Mouse (Mus musculus) forebrain, embryonic 14.5 days (tissue): ENCODE results near the gene Olfr9. TPM values are rescaled to one million over a fixed set of nuclear protein-coding genes. Genes with fewer than 3 reads are reported as not detected.
"Not testable (repeated sequence)": the region's sequence is repeated elsewhere in the genome, so short reads cannot be mapped to it uniquely, and the experiment has no call there.

ENCODE experiments used
- ATAC-seq: fragments of 200-750 bp; cut with Nextera tagmentation; 2 replicates; pipeline ENCODE4 v1.8.0; 2017; ENCODE audit warnings: mild to moderate bottlenecking, moderate library complexity
- DNase-seq: peaks from one replicate; pipeline ENCODE4 v3.0.0-alpha.2; 2015; ENCODE audit warnings: low spot score
- H3K27ac ChIP-seq: fragments of 300-500 bp; sonication (generic); 2 replicates; pipeline ENCODE4 v1.5.1; 2014; ENCODE audit warnings: low read depth, mild to moderate bottlenecking, control low read depth, low read length, moderate library complexity
- H3K27me3 ChIP-seq: fragments of 300-500 bp; sonication (generic); replicated peaks from 2 replicates; pipeline ENCODE4 v1.6.1; 2014; ENCODE audit warnings: low read length, control low read depth, mixed read lengths; ENCODE audit not compliant: control insufficient read depth, insufficient read depth
- H3K36me3 ChIP-seq: fragments of 300-500 bp; sonication (generic); 2 replicates; pipeline ENCODE4 v1.6.1; 2014; ENCODE audit warnings: low read length, control low read depth; ENCODE audit not compliant: control insufficient read depth, insufficient read depth
- H3K4me1 ChIP-seq: fragments of 300-500 bp; sonication (generic); 2 replicates; pipeline ENCODE4 v1.6.1; 2014; ENCODE audit warnings: antibody characterized with exemption, low read length, control low read depth; ENCODE audit not compliant: control insufficient read depth, insufficient read depth
- H3K4me2 ChIP-seq: fragments of 300-500 bp; sonication (generic); 2 replicates; pipeline ENCODE4 v1.6.1; 2014; ENCODE audit warnings: mild to moderate bottlenecking, control low read depth, low read length
- H3K4me3 ChIP-seq: fragments of 300-500 bp; sonication (generic); 2 replicates; pipeline ENCODE4 v1.5.1; 2014; ENCODE audit warnings: low read depth, low read length, control low read depth
- H3K9ac ChIP-seq: fragments of 300-500 bp; sonication (generic); 2 replicates; pipeline ENCODE4 v1.6.1; 2014; ENCODE audit warnings: mild to moderate bottlenecking, low read length, control low read depth, moderate library complexity
- H3K9me3 ChIP-seq: fragments of 300-500 bp; sonication (generic); replicated peaks from 2 replicates; pipeline ENCODE4 v1.6.1; 2016; ENCODE audit warnings: low read length, control low read depth, mixed read lengths; ENCODE audit not compliant: control insufficient read depth
- WGBS: fragments of 180-500 bp; shearing (Covaris S2); extraction: QIAGEN DNeasy Blood & Tissue Kit; methylation state at CpG from one replicate; pipeline ENCODE4 v1.1.7; 2014; 5-methylcytosine and 5-hydroxymethylcytosine counted together
- polyA plus RNA-seq: library from polyadenylated mRNA; unstranded; fragments of >200 nt; fragmentation: Nextera tagmentation; extraction: Ambion mirVana; gene quantifications from 2 replicates; pipeline ENCODE4 v1.2.1, GENCODE M21; 2014

Gene Olfr9
- polyA plus RNA-seq, result not detected in 2 replicates

- H3K4me1 ChIP-seq, H3K27me3 ChIP-seq, DNase-seq, H3K4me3 ChIP-seq, H3K9me3 ChIP-seq, ATAC-seq, H3K27ac ChIP-seq, H3K4me2 ChIP-seq, H3K9ac ChIP-seq, H3K36me3 ChIP-seq: not testable (repeated sequence)
- WGBS, result 87% methylated on average over 1 of the region's 1 CpGs
Observed at GRCm38 (mm10) chr10:128989131-128989530, at the start of gene Olfr9. Gene Olfr9, plus strand, starts transcription at chr10:128989431.

GRCm38 (mm10) chr10:128940475-128941061 lies 48.7 kb upstream of the Olfr9 start:
- no peak for DNase-seq
- ATAC-seq, result no peak
- WGBS, result 85% methylated on average over 10 of the region's 10 CpGs

DNA sequence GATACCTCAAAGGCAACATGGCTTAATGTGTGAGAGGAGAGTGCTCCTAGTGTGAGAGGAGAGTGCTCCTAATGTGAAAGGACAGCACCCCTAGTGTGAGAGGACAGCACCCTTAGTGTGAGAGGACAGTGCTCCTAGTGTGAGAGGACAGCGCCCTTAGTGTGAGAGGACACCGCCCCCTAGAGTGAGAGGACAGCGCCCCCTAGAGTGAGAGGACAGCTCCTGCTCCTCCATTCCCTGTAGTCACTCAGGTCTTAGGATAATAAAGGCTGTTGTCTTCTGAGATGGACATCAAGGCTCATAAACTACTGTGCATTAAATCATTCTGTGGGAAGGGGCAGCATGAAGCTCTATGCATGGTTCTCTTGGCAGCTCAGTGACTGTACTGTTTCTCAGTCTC lies 43.6 kb upstream of the Olfr9 start:
- WGBS, result 19% methylated on average over 3 of the region's 3 CpGs
- no peak overlapping the region for H3K4me2 ChIP-seq
- H3K27ac ChIP-seq, result no peak overlapping the region
- no peak for DNase-seq
- no peaks in the 10 kb centered on the region for H3K27me3 ChIP-seq
- H3K9me3 ChIP-seq, result no peaks in the 10 kb centered on the region
- H3K4me3 ChIP-seq, result no peak overlapping the region
- no peak overlapping the region for H3K9ac ChIP-seq
- H3K4me1 ChIP-seq, result no peaks in the 10 kb centered on the region
- no peaks in the 10 kb centered on the region for H3K36me3 ChIP-seq
- ATAC-seq, result no peak

More at GRCm38 (mm10) chr10:128940475-128941061, 48.7 kb upstream of the Olfr9 start:
- no peaks in the 10 kb centered on the region for H3K4me1 ChIP-seq
- H3K9ac ChIP-seq, result no peak overlapping the region
- H3K4me3 ChIP-seq, result no peak overlapping the region
- no peak overlapping the region for H3K27ac ChIP-seq
- H3K4me2 ChIP-seq, result no peak overlapping the region
- H3K27me3 ChIP-seq, result peaks cover 3% of the 10 kb centered on the region; the same call in 1 of the 2 replicates
- H3K9me3 ChIP-seq, result no peaks in the 10 kb centered on the region
- no peaks in the 10 kb centered on the region for H3K36me3 ChIP-seq

- Histone ChIP-seq H3K27ac (no peak overlapping the region), H3K4me3 (no peak overlapping the region), H3K27me3 (no peaks in the 10 kb centered on the region), H3K9ac (no peak overlapping the region), H3K36me3 (no peaks in the 10 kb centered on the region), H3K4me2 (no peak overlapping the region), H3K4me1 (no peaks in the 10 kb centered on the region), H3K9me3 (no peaks in the 10 kb centered on the region)
- DNase-seq, result no peak
- ATAC-seq, result no peak
- WGBS, result 91% methylated on average over 4 of the region's 4 CpGs
Observed at GRCm38 (mm10) chr10:128947496-128947895, 41.7 kb upstream of the Olfr9 start.

- no peak overlapping the region for H3K4me3 ChIP-seq
- H3K27me3 ChIP-seq, result no peaks in the 10 kb centered on the region
- H3K27ac ChIP-seq, result no peak overlapping the region
- H3K4me2 ChIP-seq, result no peak overlapping the region
- H3K36me3 ChIP-seq, result no peaks in the 10 kb centered on the region
- ATAC-seq (no peak), DNase-seq (no peak)
- no peaks in the 10 kb centered on the region for H3K4me1 ChIP-seq
- WGBS, result 72% methylated on average over 16 of the region's 16 CpGs
- no peak overlapping the region for H3K9ac ChIP-seq
- no peaks in the 10 kb centered on the region for H3K9me3 ChIP-seq
Observed at GRCm38 (mm10) chr10:128950208-128950887, 38.9 kb upstream of the Olfr9 start.

DNA sequence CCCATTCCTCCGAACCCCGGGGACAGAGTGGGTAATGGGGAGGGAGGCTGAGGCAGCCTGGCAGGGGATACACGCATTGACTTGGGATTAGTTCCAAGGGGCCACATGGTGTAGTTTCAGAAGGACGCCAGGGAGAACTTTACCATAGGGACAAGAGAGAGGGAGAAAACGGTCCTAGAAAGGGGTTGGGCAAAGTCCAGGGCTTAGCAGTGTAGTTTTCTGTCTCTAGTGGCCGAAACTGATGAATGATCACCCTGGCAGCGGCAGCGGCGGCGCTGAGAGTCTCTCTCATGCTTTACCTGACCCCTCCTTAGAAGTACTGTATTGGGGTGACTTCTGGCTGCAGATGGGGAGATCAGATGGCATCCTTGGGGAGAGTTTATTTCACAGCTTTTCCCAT lies 30.9 kb upstream of the Olfr9 start:
- no peak for DNase-seq
- no peak overlapping the region for H3K27ac ChIP-seq
- no peaks in the 10 kb centered on the region for H3K4me1 ChIP-seq
- 77% methylated on average over 10 of the region's 10 CpGs for whole genome bisulfite sequencing
- no peak overlapping the region for H3K4me3 ChIP-seq
- H3K27me3 ChIP-seq, result no peaks in the 10 kb centered on the region
- no peak for ATAC-seq
- no peaks in the 10 kb centered on the region for H3K36me3 ChIP-seq
- no peak overlapping the region for H3K4me2 ChIP-seq
- no peaks in the 10 kb centered on the region for H3K9me3 ChIP-seq
- H3K9ac ChIP-seq, result no peak overlapping the region

GRCm38 (mm10) chr10:128960142-128960541 lies 29.1 kb upstream of the Olfr9 start:
- DNase-seq, result no peak
- ATAC-seq, result no peak
- Histone ChIP-seq H3K9me3 (no peaks in the 10 kb centered on the region), H3K27me3 (no peaks in the 10 kb centered on the region), H3K27ac (no peak overlapping the region), H3K4me3 (no peak overlapping the region), H3K9ac (no peak overlapping the region), H3K4me1 (no peaks in the 10 kb centered on the region), H3K4me2 (no peak overlapping the region), H3K36me3 (no peaks in the 10 kb centered on the region)
- WGBS, result 80% methylated on average over 4 of the region's 4 CpGs

DNA sequence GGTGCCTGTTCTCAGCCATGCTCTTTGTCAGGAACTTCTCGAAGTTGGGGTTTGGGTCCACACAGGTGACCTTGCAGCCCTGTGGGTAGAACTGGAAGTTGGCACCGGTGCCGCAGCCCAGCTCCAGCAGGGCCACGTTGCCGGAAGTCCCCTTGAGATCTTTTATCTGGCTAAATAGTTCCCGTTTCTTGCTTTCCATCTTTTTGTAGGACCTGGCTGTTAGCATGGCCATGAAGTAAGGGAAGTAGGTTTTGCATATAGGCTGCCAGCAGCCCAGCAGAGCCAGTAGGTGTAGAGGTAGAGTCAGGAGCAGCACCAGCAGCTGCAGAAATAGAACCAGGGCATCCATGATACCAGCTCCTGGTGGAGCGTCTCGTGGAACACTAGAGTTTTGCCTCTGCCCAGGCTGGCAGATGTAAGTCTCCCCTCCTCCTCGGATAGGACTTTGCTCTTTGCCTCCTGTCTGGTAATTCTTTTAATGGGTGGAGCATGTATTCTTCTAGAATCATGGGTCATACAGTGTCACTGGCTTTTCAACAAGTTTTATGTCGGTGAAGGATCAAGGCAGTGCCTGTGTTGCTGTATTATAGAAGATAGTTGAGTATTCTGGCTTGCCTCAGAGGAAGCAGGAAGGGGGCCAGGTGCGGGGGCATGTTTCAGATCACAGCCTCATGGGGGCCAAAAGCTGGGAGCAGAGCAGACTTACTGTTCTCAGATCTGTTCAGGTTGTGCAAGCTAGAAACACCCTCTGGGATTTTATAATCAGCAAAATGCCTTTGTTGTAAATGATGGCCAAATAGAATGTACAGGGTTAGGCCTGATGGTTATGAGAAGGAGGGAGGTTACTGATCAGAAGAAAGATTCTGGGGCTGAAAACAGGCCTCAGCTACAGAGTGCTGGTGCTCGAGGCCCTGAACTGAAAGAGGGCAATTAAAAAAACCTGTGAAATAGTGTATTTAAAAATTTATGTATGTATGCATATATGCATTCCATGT lies 28.3 kb upstream of the Olfr9 start, which contains the start of gene Mettl7b:
Gene Mettl7b, minus strand, starts transcription at position 399 of the 995 bp plus-strand sequence.
- ATAC-seq (no peak), DNase-seq (no peak)
- H3K27me3 ChIP-seq, result no peaks in the 10 kb centered on the region
- no peaks in the 10 kb centered on the region for H3K4me1 ChIP-seq
- no peak within 1 kb of the TSS for H3K4me3 ChIP-seq
- no peak within 1 kb of the TSS for H3K4me2 ChIP-seq
- H3K9ac ChIP-seq, result no peak within 1 kb of the TSS
- H3K9me3 ChIP-seq, result no peaks in the 10 kb centered on the region
- H3K27ac ChIP-seq, result no peak within 1 kb of the TSS
- 88% methylated on average over 12 of the region's 12 CpGs for WGBS
- H3K36me3 ChIP-seq, result no peaks in the 10 kb centered on the region
